Mouse (Mus musculus): ENCODE measurements around the gene Actr1b.

DNA sequence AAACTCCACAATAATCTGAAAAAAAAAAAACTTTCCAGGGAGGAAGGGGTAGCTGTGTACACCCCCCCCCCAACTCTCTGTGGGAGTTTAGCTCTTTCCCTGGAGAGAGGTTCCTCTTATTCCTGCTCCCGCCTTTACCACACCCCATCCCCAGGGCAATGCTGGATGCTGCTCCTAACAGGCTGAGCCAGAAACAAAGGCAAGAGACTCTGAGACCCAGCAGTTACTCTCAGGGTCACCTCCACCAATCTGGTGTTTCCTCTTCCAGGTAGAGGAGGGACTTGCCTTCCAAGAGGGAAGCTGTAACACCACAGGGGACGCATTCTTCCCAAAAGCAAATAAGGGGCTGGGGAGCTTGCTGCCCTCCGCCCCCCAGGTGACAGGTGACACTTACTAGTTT, 6.4 kb downstream of the Actr1b start:
- no peak for TF ChIP-seq CTCF (IDR thresholded peaks at IDR 0.05; ENCODE audit: extremely low read depth, insufficient read depth, insufficient read length, insufficient replicate concordance)
- TF ChIP-seq POLR2A (IDR thresholded peaks at IDR 0.05; ENCODE audit: low read depth, low read length): no peak
